Mouse (Mus musculus) megakaryocyte, embryonic 14.5 days (primary cell): ENCODE data around the gene Zfp36l3.

ENCODE experiments used
- FLI1 ChIP-seq: IDR thresholded peaks from 2 replicates; pipeline ENCODE4 v1.6.1; 2012; ENCODE audit warnings: low read length, inconsistent platforms, mixed read lengths
- GATA1 ChIP-seq: IDR thresholded peaks from 3 replicates; pipeline ENCODE4 v1.6.1; 2012; ENCODE audit warnings: mixed read lengths, low read length, inconsistent platforms, borderline replicate concordance

DNA sequence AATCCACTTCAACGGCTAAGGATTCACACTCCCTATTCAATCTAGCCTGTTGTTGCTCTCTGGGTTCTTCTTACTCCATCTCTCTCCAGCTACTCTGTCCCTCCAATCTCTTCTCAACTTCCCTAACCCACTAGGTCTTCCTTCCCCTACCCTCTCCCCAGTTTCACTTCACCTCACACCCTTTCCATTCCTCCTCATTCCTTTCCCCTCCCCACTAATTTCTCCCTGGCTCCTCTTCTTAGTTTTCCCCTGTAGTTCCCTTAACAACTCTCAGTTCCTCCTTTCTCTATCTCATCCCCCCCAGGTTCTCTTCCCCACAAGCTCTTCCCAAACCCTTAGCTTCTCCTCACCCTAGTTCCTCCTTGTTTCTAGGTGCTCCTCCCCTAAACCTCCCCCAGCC, 23.3 kb downstream of the Zfp36l3 start:
- no peak for TF ChIP-seq GATA1
- no peak for TF ChIP-seq FLI1
